Mouse (Mus musculus): Measurements from ENCODE around the gene Lrrc28.
"Not testable (repeated sequence)": the region's sequence is repeated elsewhere in the genome, so short reads cannot be mapped to it uniquely, and the experiment has no call there.

DNA sequence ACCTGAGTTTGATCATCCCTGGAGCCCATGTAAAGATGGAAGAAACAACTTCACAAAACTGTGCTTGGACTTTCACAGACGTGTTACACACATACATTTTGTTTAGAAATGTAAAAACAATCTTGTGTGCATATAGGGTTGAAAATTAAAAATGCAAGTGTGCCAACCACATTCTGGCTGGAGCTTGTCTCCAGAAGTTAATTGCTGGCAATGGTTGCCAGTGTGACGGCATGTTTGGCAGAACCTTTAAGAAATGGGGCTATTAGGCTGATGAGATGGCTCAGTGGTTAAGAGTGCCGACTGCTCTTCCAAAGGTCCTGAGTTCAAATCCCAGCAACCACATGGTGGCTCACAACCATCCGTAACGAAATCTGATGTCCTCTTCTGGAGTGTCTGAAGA, 123.3 kb downstream of the Lrrc28 start:
- TF ChIP-seq POLR2A (IDR thresholded peaks at IDR 0.05; ENCODE audit: borderline replicate concordance, extremely low read depth, insufficient read depth, insufficient read length, poor library complexity, severe bottlenecking); CTCF (IDR thresholded peaks at IDR 0.05; ENCODE audit: borderline replicate concordance, extremely low read depth, insufficient read depth, insufficient read length): not testable (repeated sequence)
